Mouse (Mus musculus) stomach, embryonic 16.5 days (tissue): ENCODE measurements around the gene Cdh1. TPM values are rescaled to one million over a fixed set of nuclear protein-coding genes. Genes with fewer than 3 reads are reported as not detected.

ENCODE experiments used
- ATAC-seq: fragments of 200-750 bp; cut with Nextera tagmentation; 2 replicates; pipeline ENCODE4 v1.8.0; 2017; ENCODE audit warnings: moderate number of reproducible peaks, moderate TSS enrichment; ENCODE audit not compliant: insufficient read depth, low FRiP score
- H3K27ac ChIP-seq: fragments of 300-500 bp; sonication (generic); 2 replicates; pipeline ENCODE4 v1.5.1; 2014; ENCODE audit warnings: low read length
- H3K27me3 ChIP-seq: fragments of 300-500 bp; sonication (generic); 2 replicates; pipeline ENCODE4 v1.6.1; 2014; ENCODE audit warnings: low read length, control low read depth, mixed read lengths; ENCODE audit not compliant: control insufficient read depth, insufficient read depth
- H3K36me3 ChIP-seq: fragments of 300-500 bp; sonication (generic); 2 replicates; pipeline ENCODE4 v1.6.1; 2014; ENCODE audit warnings: low read length; ENCODE audit not compliant: control insufficient read depth, insufficient read depth
- H3K4me1 ChIP-seq: fragments of 300-500 bp; sonication (generic); 2 replicates; pipeline ENCODE4 v1.6.1; 2014; ENCODE audit warnings: low read length, control low read depth, mixed read lengths; ENCODE audit not compliant: control insufficient read depth, insufficient read depth
- H3K4me2 ChIP-seq: fragments of 300-500 bp; sonication (generic); 2 replicates; pipeline ENCODE4 v1.6.1; 2014; ENCODE audit warnings: low read depth, low read length, mixed read lengths
- H3K4me3 ChIP-seq: fragments of 300-500 bp; sonication (generic); replicated peaks from 2 replicates; pipeline ENCODE4 v1.5.1; 2014; ENCODE audit warnings: mild to moderate bottlenecking, low read length
- H3K9ac ChIP-seq: fragments of 300-500 bp; sonication (generic); 2 replicates; pipeline ENCODE4 v1.6.1; 2014; ENCODE audit warnings: low read length
- H3K9me3 ChIP-seq: fragments of 300-500 bp; sonication (generic); replicated peaks from 2 replicates; pipeline ENCODE4 v1.6.1; 2016; ENCODE audit warnings: low read length, control low read depth; ENCODE audit not compliant: control insufficient read depth
- WGBS: fragments of 180-500 bp; shearing (Covaris S2); extraction: QIAGEN DNeasy Blood & Tissue Kit; methylation state at CpG from one replicate; pipeline ENCODE4 v1.1.7; 2014; 5-methylcytosine and 5-hydroxymethylcytosine counted together
- polyA plus RNA-seq: library from polyadenylated mRNA; unstranded; fragments of >200 nt; fragmentation: Nextera tagmentation; extraction: Ambion mirVana; gene quantifications from 2 replicates; pipeline ENCODE4 v1.2.1, GENCODE M21; 2015

Gene Cdh1
- polyA plus RNA-seq: 215 and 267 TPM in 2 replicates

- Histone ChIP-seq H3K27me3 (peaks cover 23% of the 10 kb centered on the region; the same call in 1 of the 2 replicates), H3K27ac (peak within 1 kb of the TSS; percentile 93), H3K4me3 (peak within 1 kb of the TSS; percentile 66), H3K9ac (peak within 1 kb of the TSS; percentile 86), H3K36me3 (no peaks in the 10 kb centered on the region), H3K9me3 (no peaks in the 10 kb centered on the region), H3K4me1 (peaks cover 7% of the 10 kb centered on the region; the same call in 1 of the 2 replicates), H3K4me2 (peak within 1 kb of the TSS; percentile 60)
- ATAC-seq: peak; percentile 93
- 1% methylated on average over 53 of the region's 53 CpGs for WGBS
Measured at GRCm38 (mm10) chr8:106603131-106603819, at the start of gene Cdh1. Gene Cdh1, plus strand, starts transcription at chr8:106603351.

- WGBS: 97% methylated on average over 5 of the region's 5 CpGs
- Histone ChIP-seq H3K9me3 (0 out of 2 replicates have a peak, but pooled peaks cover 3% of the 10 kb centered on the region), H3K4me3 (no peak overlapping the region), H3K27ac (no peak overlapping the region), H3K4me1 (no peaks in the 10 kb centered on the region), H3K36me3 (no peaks in the 10 kb centered on the region), H3K27me3 (no peaks in the 10 kb centered on the region), H3K9ac (no peak overlapping the region), H3K4me2 (no peak overlapping the region)
- no peak for ATAC-seq
Measured at GRCm38 (mm10) chr8:106554011-106554410, 49.1 kb upstream of the Cdh1 start.

- Histone ChIP-seq H3K4me3 (no peak overlapping the region), H3K36me3 (no peaks in the 10 kb centered on the region), H3K9ac (no peak overlapping the region), H3K27ac (no peak overlapping the region), H3K9me3 (0 out of 2 replicates have a peak, but pooled peaks cover 3% of the 10 kb centered on the region), H3K4me2 (no peak overlapping the region), H3K27me3 (no peaks in the 10 kb centered on the region), H3K4me1 (no peaks in the 10 kb centered on the region)
- no peak for ATAC-seq
- 67% methylated on average over 6 of the region's 7 CpGs for WGBS
Measured at GRCm38 (mm10) chr8:106556068-106556645, 47.0 kb upstream of the Cdh1 start.

GRCm38 (mm10) chr8:106559844-106560243 lies 43.3 kb upstream of the Cdh1 start:
- ATAC-seq: no peak
- Histone ChIP-seq H3K9ac (no peak overlapping the region), H3K4me2 (no peak overlapping the region), H3K36me3 (no peaks in the 10 kb centered on the region), H3K4me1 (0 out of 2 replicates have a peak, but pooled peaks cover 3% of the 10 kb centered on the region), H3K27me3 (no peaks in the 10 kb centered on the region), H3K4me3 (no peak overlapping the region), H3K27ac (no peak overlapping the region), H3K9me3 (0 out of 2 replicates have a peak, but pooled peaks cover 3% of the 10 kb centered on the region)
- WGBS: 35% methylated on average over 9 of the region's 9 CpGs

GRCm38 (mm10) chr8:106561097-106561865 lies 41.9 kb upstream of the Cdh1 start:
- peak; percentile 84 for ATAC-seq
- Histone ChIP-seq H3K27me3 (no peaks in the 10 kb centered on the region), H3K27ac (peak overlapping the region; percentile 86), H3K9ac (no peak overlapping the region), H3K4me3 (no peak overlapping the region), H3K36me3 (no peaks in the 10 kb centered on the region), H3K4me2 (peak overlapping the region; percentile 20), H3K9me3 (0 out of 2 replicates have a peak, but pooled peaks cover 3% of the 10 kb centered on the region), H3K4me1 (0 out of 2 replicates have a peak, but pooled peaks cover 3% of the 10 kb centered on the region)
- 23% methylated on average over 21 of the region's 21 CpGs for WGBS

GRCm38 (mm10) chr8:106563691-106564182 lies 39.4 kb upstream of the Cdh1 start:
- Histone ChIP-seq H3K9me3 (no peaks in the 10 kb centered on the region), H3K9ac (peak overlapping the region; percentile 7; the same call in 1 of the 2 replicates), H3K27ac (peak overlapping the region; percentile 87), H3K4me3 (no peak overlapping the region), H3K4me1 (0 out of 2 replicates have a peak, but pooled peaks cover 3% of the 10 kb centered on the region), H3K27me3 (no peaks in the 10 kb centered on the region), H3K4me2 (no peak overlapping the region), H3K36me3 (no peaks in the 10 kb centered on the region)
- WGBS: 70% methylated on average over 3 of the region's 3 CpGs
- ATAC-seq: peak; percentile 80; the same call in 1 of the 2 replicates

- no peak overlapping the region for H3K4me2 ChIP-seq
- H3K4me3 ChIP-seq: no peak overlapping the region
- H3K4me1 ChIP-seq: 0 out of 2 replicates have a peak, but pooled peaks cover 3% of the 10 kb centered on the region
- no peak overlapping the region for H3K9ac ChIP-seq
- H3K27me3 ChIP-seq: no peaks in the 10 kb centered on the region
- 75% methylated on average over 7 of the region's 7 CpGs for WGBS
- no peak overlapping the region for H3K27ac ChIP-seq
- no peak for ATAC-seq
- no peaks in the 10 kb centered on the region for H3K9me3 ChIP-seq
- H3K36me3 ChIP-seq: no peaks in the 10 kb centered on the region
Measured at GRCm38 (mm10) chr8:106569006-106569405, 34.1 kb upstream of the Cdh1 start.

GRCm38 (mm10) chr8:106570386-106570785 lies 32.8 kb upstream of the Cdh1 start:
- Histone ChIP-seq H3K4me2 (no peak overlapping the region), H3K27ac (peak overlapping the region; percentile 90), H3K4me1 (no peaks in the 10 kb centered on the region), H3K9me3 (no peaks in the 10 kb centered on the region), H3K36me3 (no peaks in the 10 kb centered on the region), H3K9ac (no peak overlapping the region), H3K4me3 (no peak overlapping the region), H3K27me3 (no peaks in the 10 kb centered on the region)
- peak; percentile 61; the same call in 1 of the 2 replicates for ATAC-seq
- 69% methylated on average over 4 of the region's 4 CpGs for WGBS
